ENCODE assay signal across 13 mouse cellular contexts in genomic region chr6:136611351-136612215, GRCm38 (mm10). TPM values are rescaled to one million over a fixed set of nuclear protein-coding genes. Genes with fewer than 3 reads are reported as not detected.
DNase-seq lines count a peak whose midpoint lies in the region; ATAC-seq and TF ChIP-seq lines count a peak whose summit lies in the region.
"Had no signal": no experiment of that assay in that cellular context is flagged by ENCODE, and none has a peak within 500 bp of the region (broad histone marks: within the 10 kb centered on the region; RNA-seq: fewer than 3 reads in every experiment).

No protein-coding gene starts in this region.

- WGBS in heart, postnatal 0 days: 85% methylated on average over 17 of the region's 17 CpGs

- no peak overlapping the region for H3K27ac ChIP-seq in heart, postnatal 0 days (ENCODE audit: low read depth)
- H3K27ac ChIP-seq: hindbrain, embryonic 10.5 days; left cerebral cortex, adult 2 months; liver, embryonic 14.5 days; macrophage had no signal

- peaks cover 42% of the 10 kb centered on the region for H3K36me3 ChIP-seq in heart, postnatal 0 days (replicated peaks; ENCODE audit: control insufficient read depth, insufficient read depth, low read length)

- peak; percentile 36; the same call in 1 of the 2 replicates for ATAC-seq in heart, postnatal 0 days (ENCODE audit: insufficient read depth, low read depth)

- H3K9ac ChIP-seq in heart, postnatal 0 days (replicated peaks; ENCODE audit: low read depth, low read length): no peak overlapping the region
- H3K9ac ChIP-seq: liver, embryonic 14.5 days had no signal

- no peak overlapping the region for H3K4me2 ChIP-seq in heart, postnatal 0 days (ENCODE audit: low read depth, low read length)

- no peak for TF ChIP-seq EP300 in heart, postnatal 0 days (IDR thresholded peaks at IDR 0.05; ENCODE audit: low read depth)

- H3K27me3 ChIP-seq in heart, postnatal 0 days (ENCODE audit: control insufficient read depth, insufficient read depth, low read length): no peaks in the 10 kb centered on the region

- no peaks in the 10 kb centered on the region for H3K4me1 ChIP-seq in heart, postnatal 0 days (ENCODE audit: control insufficient read depth, insufficient read depth)
- H3K4me1 ChIP-seq: hindbrain, embryonic 10.5 days had no signal

- TF ChIP-seq CTCF in heart, postnatal 0 days (IDR thresholded peaks at IDR 0.05; ENCODE audit: low read depth): no peak

- no peaks in the 10 kb centered on the region for H3K9me3 ChIP-seq in heart, postnatal 0 days (replicated peaks; ENCODE audit: control insufficient read depth, low read length)

- peak; percentile 15 for DNase-seq in heart, postnatal 0 days (ENCODE audit: low spot score)
- no peak for DNase-seq in heart, adult 18-20 months
- DNase-seq in testis, postnatal 10 days (ENCODE audit: low spot score): peak; percentile 59
- DNase-seq in testis, postnatal 14 days (ENCODE audit: low spot score): no peak
- DNase-seq in brain, adult 2 months (ENCODE audit: low read depth, low spot score): peak; percentile 35
- DNase-seq in retina, embryonic 14.5 days (ENCODE audit: low spot score): no peak
- no peak for DNase-seq in ovary, adult 18-20 months (ENCODE audit: low spot score)
- DNase-seq: kidney, postnatal 14 days; retina, postnatal 1 day had no signal

- no peak overlapping the region for H3K4me3 ChIP-seq in heart, postnatal 0 days (ENCODE audit: low read depth, low read length)
- H3K4me3 ChIP-seq: hindbrain, embryonic 10.5 days; left cerebral cortex, adult 2 months had no signal

RNA-seq across cellular contexts. Expression of gene Plbd1, which starts 50.1 kb away (rescaled TPM):
- total RNA-seq in heart, postnatal 0 days (2014; rRNA removed; ENCODE audit: low replicate concordance): 6.1 and 11.9 TPM in 2 replicates
- polyA plus RNA-seq in heart, postnatal 0 days (2015; fragmentation: Nextera tagmentation; extraction: Ambion mirVana): 11.7 and 13.3 TPM in 2 replicates
- total RNA-seq in heart, adult 18-20 months (2021): 10 to 100 TPM; 42.7 to 50.9 TPM

Comparison
In these comparisons a context has a peak if more than half of its experiments do, and no peak if none do; other contexts are left out.
1. DNase-seq: peak in heart, postnatal 0 days (single experiment), testis, postnatal 10 days (single experiment) and brain, adult 2 months (single experiment); none in heart, adult 18-20 months (0 of 2), testis, postnatal 14 days (single experiment), retina, embryonic 14.5 days (single experiment) and ovary, adult 18-20 months (single experiment).